Mouse (Mus musculus): Measurements from ENCODE around the gene Dhrs1.
"Not testable (repeated sequence)": the region's sequence is repeated elsewhere in the genome, so short reads cannot be mapped to it uniquely, and the experiment has no call there.

Gene Dhrs1

DNA sequence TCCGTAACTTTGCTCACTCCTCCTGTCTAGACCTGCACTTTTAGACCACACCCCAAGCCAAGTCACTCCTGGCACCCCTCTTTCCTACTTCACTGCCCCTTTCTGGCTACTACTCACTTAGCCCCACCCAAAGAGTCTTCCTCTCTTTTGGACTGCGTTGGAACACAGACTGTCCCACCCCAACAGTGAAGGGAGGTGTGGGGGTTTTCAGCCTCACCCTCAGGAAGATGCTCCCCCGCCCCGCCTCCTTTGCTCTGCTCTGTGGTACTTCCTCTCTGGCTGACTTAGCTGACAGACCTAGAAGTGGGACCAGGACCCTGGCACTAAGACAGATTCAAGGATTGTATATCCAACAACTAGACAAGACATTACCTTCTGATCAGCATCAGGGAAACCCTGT, 20.2 kb upstream of the Dhrs1 start, which contains the start of gene Ltb4r1:
Gene Ltb4r1, plus strand, starts transcription at position 267 of the 400 bp plus-strand sequence.
- intact Hi-C loops (cut with DNase I), result no loop called here

DNA sequence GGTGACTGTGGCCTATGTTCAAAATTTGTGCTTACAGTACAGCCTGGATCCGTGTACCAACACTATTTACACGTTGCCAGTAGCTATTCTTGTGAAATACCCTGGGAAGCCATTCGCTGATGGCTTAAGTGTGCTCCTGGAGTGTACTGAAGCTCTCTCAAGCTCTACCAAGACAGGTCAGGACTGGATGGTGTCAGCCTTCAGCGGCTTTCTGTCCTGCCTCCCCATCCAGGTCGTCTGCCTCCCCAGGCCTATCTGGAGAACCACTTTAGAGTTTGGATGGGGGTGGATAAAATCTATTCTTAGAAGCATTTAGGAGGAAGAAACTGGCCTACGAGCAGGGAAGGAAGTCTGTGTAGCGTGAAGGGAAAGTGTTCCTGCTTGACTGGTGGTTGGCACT, 17.7 kb upstream of the Dhrs1 start:
- intact Hi-C loops (cut with DNase I), result no loop called here

DNA sequence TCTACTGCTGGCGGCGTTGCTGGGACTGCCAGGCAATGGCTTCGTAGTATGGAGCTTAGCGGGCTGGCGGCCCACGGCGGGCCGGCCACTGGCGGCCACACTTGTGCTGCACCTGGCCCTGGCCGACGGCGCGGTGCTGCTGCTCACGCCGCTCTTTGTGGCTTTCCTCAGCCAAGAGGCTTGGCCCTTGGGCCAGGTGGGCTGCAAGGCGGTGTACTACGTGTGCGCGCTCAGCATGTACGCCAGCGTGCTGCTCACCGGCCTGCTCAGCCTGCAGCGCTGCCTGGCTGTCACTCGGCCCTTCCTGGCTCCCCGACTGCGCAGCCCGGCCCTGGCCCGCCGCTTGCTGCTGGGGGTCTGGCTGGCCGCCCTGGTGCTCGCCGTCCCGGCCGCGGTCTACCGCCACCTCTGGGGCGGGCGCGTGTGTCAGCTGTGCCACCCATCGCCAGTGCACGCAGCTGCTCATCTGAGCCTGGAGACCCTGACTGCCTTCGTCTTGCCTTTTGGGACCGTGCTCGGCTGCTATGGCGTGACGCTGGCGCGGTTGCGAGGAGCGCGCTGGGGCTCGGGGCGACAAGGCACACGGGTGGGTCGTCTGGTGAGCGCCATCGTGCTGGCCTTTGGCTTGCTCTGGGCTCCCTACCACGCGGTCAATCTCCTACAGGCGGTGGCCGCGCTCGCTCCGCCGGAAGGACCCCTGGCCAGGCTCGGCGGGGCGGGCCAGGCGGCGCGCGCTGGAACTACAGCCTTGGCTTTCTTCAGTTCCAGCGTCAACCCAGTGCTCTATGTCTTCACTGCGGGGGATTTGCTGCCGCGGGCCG, 16.7 kb upstream of the Dhrs1 start:
- intact Hi-C loops (cut with DNase I), result no loop called here

- intact Hi-C loops (cut with DNase I), result no loop called here
These were observed 15.7 kb upstream of the Dhrs1 start, which contains the start of gene Ltb4r2 for GRCm38 (mm10) chr14:55761163-55761562. Gene Ltb4r2, plus strand, starts transcription at chr14:55761428.

DNA sequence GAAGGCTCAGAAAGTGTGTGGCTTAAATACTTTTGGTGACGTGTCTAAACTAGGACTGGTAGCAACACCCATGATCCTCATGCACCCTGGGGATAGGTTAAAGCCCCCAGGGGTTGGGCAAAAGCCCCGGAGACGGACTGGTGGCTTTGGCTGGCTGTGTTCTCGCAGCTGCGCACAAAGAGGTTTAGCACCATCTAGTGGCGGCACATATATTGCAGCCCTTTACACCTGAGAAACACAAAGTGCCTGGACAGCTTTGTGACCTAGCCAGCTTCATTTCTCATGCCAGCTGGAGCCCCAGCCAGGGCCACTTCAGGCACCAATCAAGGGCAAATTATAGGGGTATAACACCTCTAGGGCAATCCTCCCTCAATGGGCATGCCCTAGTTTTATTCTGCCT, 14.7 kb upstream of the Dhrs1 start:
- intact Hi-C loops (cut with DNase I), result not testable (repeated sequence)

GRCm38 (mm10) chr14:55758363-55758784, 12.9 kb upstream of the Dhrs1 start, which contains the start of gene Cideb:
Gene Cideb, minus strand, starts transcription at chr14:55758458.
- intact Hi-C loops (cut with DNase I), result loop anchor here (5.0 kb wide), 1 partner anchor 131 kb away; no protein-coding TSS in a partner anchor

DNA sequence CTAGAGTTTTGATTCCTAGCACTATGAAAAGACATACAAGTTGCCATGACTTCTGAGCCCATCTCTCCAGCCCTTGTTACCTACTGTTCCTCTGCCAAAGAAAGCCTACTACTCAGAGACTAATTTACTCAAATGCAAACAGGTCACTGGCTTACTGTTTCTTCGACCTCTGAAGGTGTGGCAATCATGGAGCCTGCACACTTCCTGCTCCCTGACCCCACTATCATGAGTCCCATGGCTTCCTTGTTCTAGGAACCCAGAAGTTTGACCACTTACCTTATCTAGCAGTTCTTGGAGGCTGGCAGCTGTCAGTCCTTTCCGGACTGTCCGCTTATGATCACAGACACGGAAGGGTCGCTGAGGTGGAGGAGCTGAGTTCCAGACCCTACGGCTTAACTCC, 12.1 kb upstream of the Dhrs1 start:
- intact Hi-C loops (cut with DNase I), result loop anchor here (5.0 kb wide), 1 partner anchor 130 kb away; no protein-coding TSS in a partner anchor

GRCm38 (mm10) chr14:55747051-55747847, 1.8 kb upstream of the Dhrs1 start:
- intact Hi-C loops (cut with DNase I), result no loop called here

DNA sequence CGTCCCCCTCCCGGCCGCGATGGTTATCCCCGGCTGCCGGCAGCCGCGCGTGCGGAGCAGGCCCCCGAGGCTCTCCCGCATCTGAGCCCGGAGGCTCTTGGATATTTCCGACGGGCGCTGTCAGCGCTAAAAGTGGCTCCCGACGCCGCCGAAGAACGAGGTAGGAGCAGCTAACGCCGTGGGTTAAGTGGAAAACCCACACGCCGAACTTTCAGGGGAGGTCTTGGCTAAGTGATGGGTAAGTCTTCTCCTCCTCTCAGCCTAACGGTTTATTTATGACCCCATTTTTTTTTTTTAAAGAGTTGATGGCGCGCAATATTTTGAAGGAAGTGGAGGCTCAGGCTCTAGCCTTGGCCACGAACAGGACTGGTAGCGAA, 359 bp upstream of the Dhrs1 start:
- intact Hi-C loops (cut with DNase I), result loop anchor here (2.0 kb wide), 1 partner anchor 111 kb away; the partner anchor contains the start of gene Ipo4

GRCm38 (mm10) chr14:55743711-55744110, 1.8 kb downstream of the Dhrs1 start:
- intact Hi-C loops (cut with DNase I), result loop anchor here (2.0 kb wide), 2 partner anchors 59 to 109 kb away; partner anchors contain the start of gene Ipo4

DNA sequence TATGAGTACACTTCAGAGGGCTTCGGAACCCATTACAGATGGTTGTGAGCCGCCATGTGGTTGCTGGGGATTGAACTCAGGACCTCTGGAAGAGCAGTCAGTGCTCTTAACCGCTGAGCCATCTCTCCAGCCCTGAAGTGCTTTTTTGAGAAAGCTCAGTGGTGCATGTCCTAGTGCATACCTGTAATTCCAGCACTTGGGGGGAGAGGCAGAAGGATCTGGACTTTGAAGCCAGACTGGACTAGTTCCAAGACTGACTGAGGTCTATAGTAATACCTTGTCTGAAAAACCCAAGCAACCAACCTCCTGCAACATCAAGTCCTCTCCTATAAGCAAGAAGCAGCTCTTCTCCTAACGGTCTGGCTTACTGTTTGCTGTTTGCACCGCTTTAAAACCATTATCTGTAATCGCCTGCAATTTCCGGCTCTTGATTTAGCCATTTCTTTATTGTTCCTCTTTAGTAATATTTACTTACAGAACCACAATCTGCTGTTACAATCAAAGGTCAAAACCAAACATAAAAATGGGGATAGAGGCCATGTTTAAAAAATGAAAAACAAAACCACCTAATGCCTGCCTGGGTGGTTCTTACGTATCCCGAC, 8.3 kb downstream of the Dhrs1 start:
- intact Hi-C loops (cut with DNase I), result no loop called here

DNA sequence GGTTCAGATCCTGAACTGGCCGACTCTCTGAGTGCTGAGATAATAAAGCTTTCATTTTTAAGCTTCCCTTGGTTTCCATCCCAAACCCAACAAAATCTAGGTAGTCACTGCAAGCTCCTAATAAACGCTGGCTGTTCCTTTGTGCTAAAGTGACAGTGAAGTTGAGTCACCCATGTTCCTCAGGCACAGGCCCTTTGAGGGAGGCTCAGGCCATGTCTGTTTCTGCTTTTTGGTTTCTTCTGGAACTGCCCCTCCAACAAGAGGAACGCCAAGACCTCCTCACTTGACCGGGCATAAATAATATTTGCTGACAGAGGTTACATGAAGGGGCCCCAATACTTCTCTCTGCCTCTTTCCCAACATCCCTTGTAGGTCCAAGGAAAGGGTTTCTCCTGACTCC, 9.7 kb downstream of the Dhrs1 start:
- intact Hi-C loops (cut with DNase I), result no loop called here

- intact Hi-C loops (cut with DNase I), result no loop called here
These were observed 10.2 kb downstream of the Dhrs1 start for GRCm38 (mm10) chr14:55735334-55735733.

- intact Hi-C loops (cut with DNase I), result no loop called here
These were observed 10.6 kb downstream of the Dhrs1 start for GRCm38 (mm10) chr14:55734869-55735268.

- intact Hi-C loops (cut with DNase I), result no loop called here
These were observed 11.6 kb downstream of the Dhrs1 start for GRCm38 (mm10) chr14:55733889-55734288.

- intact Hi-C loops (cut with DNase I), result no loop called here
These were observed 14.9 kb downstream of the Dhrs1 start for GRCm38 (mm10) chr14:55730531-55731032.

DNA sequence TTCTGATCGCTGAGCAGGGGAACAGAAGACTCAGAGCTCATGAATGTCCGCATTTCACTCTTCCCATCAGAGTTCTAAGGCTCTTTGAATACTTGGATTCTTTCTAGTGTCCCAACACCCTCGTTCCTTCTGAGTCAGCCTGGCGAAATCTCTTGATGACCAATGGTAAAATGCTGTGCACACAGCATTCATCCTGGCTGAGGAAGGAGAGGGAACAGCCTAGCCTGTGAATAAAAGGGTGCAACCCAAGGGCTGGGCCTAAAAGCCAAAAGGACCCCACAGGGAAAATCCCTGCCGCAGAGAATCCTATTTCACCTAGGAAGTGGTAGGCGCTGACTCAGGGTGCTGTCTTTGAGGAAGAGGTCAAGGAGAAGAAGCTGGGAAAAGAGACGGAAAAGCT, 15.4 kb downstream of the Dhrs1 start:
- intact Hi-C loops (cut with DNase I), result no loop called here

- intact Hi-C loops (cut with DNase I), result no loop called here
These were observed 17.4 kb downstream of the Dhrs1 start for GRCm38 (mm10) chr14:55727889-55728685.

DNA sequence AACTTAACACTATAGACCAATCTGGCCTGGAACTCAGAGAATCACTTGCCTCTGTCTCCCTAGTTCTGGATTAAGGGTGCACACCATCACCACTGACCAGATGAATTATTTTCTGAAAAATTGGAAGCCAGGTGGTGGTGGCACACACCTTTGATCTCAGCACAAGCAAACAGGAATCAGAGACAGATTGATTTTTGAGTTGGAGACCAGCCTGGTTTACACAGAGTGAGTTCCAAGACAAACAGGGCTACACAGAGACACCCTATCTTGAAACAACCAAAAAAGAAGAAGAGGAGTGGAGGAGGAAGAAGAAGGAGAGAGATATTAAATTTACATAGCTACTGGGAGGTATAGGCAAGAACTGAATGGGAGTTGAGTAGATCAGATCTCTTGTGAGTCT, 19.2 kb downstream of the Dhrs1 start:
- intact Hi-C loops (cut with DNase I), result no loop called here

DNA sequence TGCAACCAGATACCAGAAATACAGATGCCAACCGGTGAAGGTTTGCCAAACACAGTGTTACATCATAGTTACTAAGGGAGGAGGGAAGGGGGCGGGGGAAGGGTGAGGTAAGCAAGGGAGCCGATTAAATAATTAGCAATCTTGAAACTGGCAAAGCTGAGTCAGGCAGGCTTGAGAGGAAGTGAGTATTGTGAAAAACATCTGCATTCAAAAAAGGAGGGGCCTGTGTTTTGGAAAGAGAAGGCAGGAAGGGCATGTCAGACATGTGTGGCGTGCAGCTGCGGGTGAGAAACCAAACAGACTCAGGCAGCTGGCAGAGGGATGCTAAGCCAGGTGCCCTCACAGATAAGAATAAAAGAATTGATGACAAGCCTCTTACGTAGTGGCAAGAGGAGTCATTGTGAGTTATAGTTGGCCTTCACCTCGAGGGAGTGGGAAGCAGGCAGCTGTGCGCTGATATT, 21.0 kb downstream of the Dhrs1 start:
- intact Hi-C loops (cut with DNase I), result no loop called here

Data from adrenal gland (tissue).